Mouse (Mus musculus) limb, embryonic 10.5 days (tissue): Measurements from ENCODE around the gene Entpd6. TPM values are rescaled to one million over a fixed set of nuclear protein-coding genes. Genes with fewer than 3 reads are reported as not detected.

Experiments
- DNase-seq: peaks from one replicate; pipeline ENCODE4 v3.0.0-alpha.2; 2017; ENCODE audit warnings: low spot score
- H3K27ac ChIP-seq: fragments of 300-500 bp; sonication (generic); 2 replicates; pipeline ENCODE4 v1.5.1; 2016; ENCODE audit warnings: mild to moderate bottlenecking
- H3K27me3 ChIP-seq: fragments of 300-500 bp; sonication (generic); 2 replicates; pipeline ENCODE4 v1.6.1; 2016; ENCODE audit warnings: low read depth, mild to moderate bottlenecking; ENCODE audit not compliant: poor library complexity, severe bottlenecking
- H3K36me3 ChIP-seq: fragments of 300-500 bp; sonication (generic); 2 replicates; pipeline ENCODE4 v1.6.1; 2016; ENCODE audit warnings: mild to moderate bottlenecking, moderate library complexity
- H3K4me1 ChIP-seq: fragments of 300-500 bp; sonication (generic); 2 replicates; pipeline ENCODE4 v1.6.1; 2016
- H3K4me3 ChIP-seq: fragments of 300-500 bp; sonication (generic); 2 replicates; pipeline ENCODE4 v1.5.1; 2016; ENCODE audit warnings: mild to moderate bottlenecking, moderate library complexity
- H3K9me3 ChIP-seq: fragments of 300-500 bp; sonication (generic); replicated peaks from 2 replicates; pipeline ENCODE4 v1.6.1; 2016; ENCODE audit warnings: mild to moderate bottlenecking
- WGBS: fragments of 180-500 bp; shearing (Covaris S2); methylation state at CpG from one replicate; pipeline ENCODE4 v1.1.7; 2016; 5-methylcytosine and 5-hydroxymethylcytosine counted together
- polyA plus RNA-seq: library from polyadenylated mRNA; unstranded; fragments of >200 nt; fragmentation: Nextera tagmentation; extraction: Ambion mirVana; gene quantifications from 2 replicates; pipeline ENCODE4 v1.2.1, GENCODE M21; 2016

Gene Entpd6
- 35.1 and 35.7 TPM in 2 replicates for polyA plus RNA-seq

DNA sequence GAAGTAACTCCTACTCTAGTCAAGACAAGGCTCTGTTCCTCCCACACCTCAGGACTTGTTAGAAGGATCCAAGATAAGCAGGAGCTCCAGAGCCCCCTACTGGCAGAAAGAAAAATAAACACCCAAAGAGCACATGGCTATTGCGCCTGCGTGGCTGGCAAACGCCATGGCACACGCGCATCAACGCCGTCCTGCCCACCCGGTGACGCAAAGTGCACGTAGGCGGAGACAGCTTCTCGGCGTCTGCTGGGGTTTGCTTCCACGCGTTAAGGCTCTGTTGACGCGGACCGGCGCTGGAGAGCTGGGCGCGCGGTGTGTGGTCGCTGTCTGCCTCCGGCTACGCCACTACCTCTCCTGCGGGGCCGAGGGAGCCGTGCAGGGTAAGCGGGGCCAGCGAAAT, at the start of gene Entpd6:
TSS of gene Entpd6 (plus strand) at position 189 of the 400 bp plus-strand sequence.
- no peaks in the 10 kb centered on the region for H3K9me3 ChIP-seq
- H3K27ac ChIP-seq: peak within 1 kb of the TSS; percentile 89
- WGBS: under 1% methylated on average over 30 of the region's 30 CpGs
- H3K4me1 ChIP-seq: peaks cover 12% of the 10 kb centered on the region
- H3K27me3 ChIP-seq: no peaks in the 10 kb centered on the region
- peak within 1 kb of the TSS; percentile 84 for H3K4me3 ChIP-seq
- H3K36me3 ChIP-seq: peaks cover 12% of the 10 kb centered on the region
- DNase-seq: peak; percentile 92

DNA sequence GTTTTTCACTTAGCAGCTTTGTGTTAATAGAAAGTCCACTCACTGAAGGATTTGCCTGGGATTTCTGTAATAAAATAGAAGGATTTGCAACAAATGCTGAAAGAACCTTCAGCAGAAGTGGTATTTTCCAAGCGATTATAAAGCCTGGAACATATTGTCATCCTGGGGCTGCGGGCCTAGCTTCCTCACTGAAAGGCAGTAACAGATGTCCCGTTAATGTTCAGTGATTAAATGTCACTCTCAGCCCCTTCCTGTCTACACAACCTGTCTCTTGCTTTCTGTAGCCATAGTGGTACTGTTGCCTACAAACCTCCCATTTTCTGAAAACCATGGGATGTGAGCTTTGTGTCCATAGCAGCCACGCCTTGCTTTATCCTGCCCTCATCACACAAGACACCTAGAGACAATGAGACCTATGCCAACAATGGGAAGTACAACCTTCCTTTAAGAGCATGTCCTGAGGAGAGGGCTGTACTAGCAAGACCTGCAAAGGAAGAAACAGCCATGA, 36.6 kb upstream of the Entpd6 start:
- Histone ChIP-seq H3K27ac (no peak overlapping the region), H3K9me3 (no peaks in the 10 kb centered on the region), H3K27me3 (no peaks in the 10 kb centered on the region), H3K36me3 (no peaks in the 10 kb centered on the region), H3K4me1 (no peaks in the 10 kb centered on the region), H3K4me3 (no peak overlapping the region)
- 79% methylated on average over 4 of the region's 4 CpGs for WGBS
- DNase-seq: no peak

DNA sequence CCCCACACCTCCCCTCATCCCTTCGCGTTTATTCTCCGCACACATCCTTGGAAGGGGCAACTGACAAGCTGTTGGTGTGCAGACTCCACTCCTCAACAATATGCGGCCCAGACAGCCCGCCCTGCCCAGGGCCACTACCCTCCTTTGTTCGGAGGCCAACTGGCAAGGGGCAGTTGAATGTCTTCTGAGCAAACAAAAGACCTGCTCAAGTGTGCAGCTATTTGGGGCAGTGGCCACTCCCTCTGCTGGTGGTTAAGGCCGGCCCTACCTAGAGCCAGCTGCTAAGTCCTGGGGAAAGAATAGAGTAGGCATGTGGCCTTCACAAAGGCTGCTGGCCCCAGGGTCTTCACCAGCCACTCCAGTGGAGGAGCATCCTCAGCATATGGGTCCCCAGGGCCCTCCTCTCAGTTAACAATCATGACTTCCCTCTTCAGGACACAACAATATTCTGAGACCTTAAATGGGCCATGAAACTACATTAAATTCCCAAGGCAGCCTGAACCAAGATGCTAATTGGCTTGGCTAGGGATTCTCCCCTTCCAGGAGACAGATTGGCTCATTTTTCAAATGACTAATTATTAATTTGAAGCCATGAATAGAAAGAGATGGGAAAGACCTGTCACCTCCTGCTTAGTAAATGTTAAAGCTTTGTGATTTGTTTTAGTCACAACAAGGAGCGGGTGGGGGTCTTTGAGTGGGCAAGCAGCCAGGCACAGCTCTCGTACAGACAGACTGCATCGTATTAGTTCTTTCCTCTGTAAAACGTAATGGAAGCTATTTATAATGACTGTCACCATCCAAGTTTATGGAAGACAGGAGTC, 12.9 kb upstream of the Entpd6 start:
- no peaks in the 10 kb centered on the region for H3K27me3 ChIP-seq
- 73% methylated on average over 11 of the region's 11 CpGs for WGBS
- DNase-seq: no peak
- H3K4me1 ChIP-seq: no peaks in the 10 kb centered on the region; the same call in 1 of the 2 replicates
- H3K9me3 ChIP-seq: no peaks in the 10 kb centered on the region
- H3K4me3 ChIP-seq: no peak overlapping the region
- no peaks in the 10 kb centered on the region for H3K36me3 ChIP-seq
- H3K27ac ChIP-seq: no peak overlapping the region

GRCm38 (mm10) chr2:150737881-150738280, 11.0 kb upstream of the Entpd6 start:
- Histone ChIP-seq H3K9me3 (no peaks in the 10 kb centered on the region), H3K36me3 (no peaks in the 10 kb centered on the region), H3K27ac (no peak overlapping the region), H3K4me1 (no peaks in the 10 kb centered on the region; the same call in 1 of the 2 replicates), H3K4me3 (no peak overlapping the region), H3K27me3 (no peaks in the 10 kb centered on the region)
- 81% methylated on average over 9 of the region's 9 CpGs for WGBS
- DNase-seq: no peak

DNA sequence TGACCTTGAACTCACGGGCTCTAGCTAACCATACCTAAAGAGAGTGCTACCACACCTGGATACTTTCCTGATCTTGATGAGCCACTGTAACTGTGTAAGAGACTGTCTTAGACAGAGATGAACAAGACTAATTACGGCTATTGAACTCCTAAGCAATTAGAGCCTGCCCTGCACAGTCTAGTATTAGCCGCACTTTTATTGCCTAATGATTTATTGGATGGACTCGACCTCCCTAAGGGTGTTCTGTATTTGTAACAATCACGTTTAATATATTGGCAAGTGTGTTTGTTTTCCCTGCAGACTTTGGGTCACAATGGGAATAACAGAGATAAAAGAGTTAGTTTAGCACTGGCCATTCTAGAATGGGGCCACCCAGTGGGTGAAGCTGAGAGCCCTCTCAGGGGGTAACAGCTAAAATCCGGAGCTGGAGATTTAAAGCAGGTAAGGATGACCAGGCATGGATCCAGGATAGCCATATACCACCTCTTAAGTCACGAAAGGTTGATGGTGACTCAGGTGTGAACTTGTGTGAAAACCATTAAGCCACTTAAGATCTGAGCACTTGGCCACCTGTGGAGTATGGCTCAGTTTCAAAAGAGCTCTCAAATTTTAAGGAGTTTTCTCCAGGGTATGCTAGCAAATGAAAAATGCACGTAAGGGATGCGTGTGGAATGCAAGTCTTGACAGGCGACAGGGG, 8.5 kb upstream of the Entpd6 start:
- DNase-seq: no peak
- Histone ChIP-seq H3K36me3 (no peaks in the 10 kb centered on the region), H3K27ac (no peak overlapping the region), H3K4me1 (no peaks in the 10 kb centered on the region; the same call in 1 of the 2 replicates), H3K27me3 (no peaks in the 10 kb centered on the region), H3K4me3 (no peak overlapping the region), H3K9me3 (no peaks in the 10 kb centered on the region)
- 55% methylated on average over 10 of the region's 10 CpGs for WGBS

- 64% methylated on average over 4 of the region's 4 CpGs for WGBS
Observed at GRCm38 (mm10) chr2:150741405-150741804, 7.4 kb upstream of the Entpd6 start.

GRCm38 (mm10) chr2:150745016-150745415, 3.8 kb upstream of the Entpd6 start:
- no peak overlapping the region for H3K4me3 ChIP-seq
- 71% methylated on average over 7 of the region's 7 CpGs for WGBS
- no peak overlapping the region for H3K27ac ChIP-seq
- DNase-seq: no peak
- no peaks in the 10 kb centered on the region for H3K36me3 ChIP-seq
- peaks cover 11% of the 10 kb centered on the region for H3K4me1 ChIP-seq
- no peaks in the 10 kb centered on the region for H3K9me3 ChIP-seq
- no peaks in the 10 kb centered on the region for H3K27me3 ChIP-seq

More at GRCm38 (mm10) chr2:150741405-150741804, 7.4 kb upstream of the Entpd6 start:
- H3K36me3 ChIP-seq: no peaks in the 10 kb centered on the region
- H3K4me1 ChIP-seq: no peaks in the 10 kb centered on the region; the same call in 1 of the 2 replicates
- H3K27me3 ChIP-seq: no peaks in the 10 kb centered on the region
- no peaks in the 10 kb centered on the region for H3K9me3 ChIP-seq
- no peak for DNase-seq
- no peak overlapping the region for H3K4me3 ChIP-seq
- H3K27ac ChIP-seq: no peak overlapping the region

DNA sequence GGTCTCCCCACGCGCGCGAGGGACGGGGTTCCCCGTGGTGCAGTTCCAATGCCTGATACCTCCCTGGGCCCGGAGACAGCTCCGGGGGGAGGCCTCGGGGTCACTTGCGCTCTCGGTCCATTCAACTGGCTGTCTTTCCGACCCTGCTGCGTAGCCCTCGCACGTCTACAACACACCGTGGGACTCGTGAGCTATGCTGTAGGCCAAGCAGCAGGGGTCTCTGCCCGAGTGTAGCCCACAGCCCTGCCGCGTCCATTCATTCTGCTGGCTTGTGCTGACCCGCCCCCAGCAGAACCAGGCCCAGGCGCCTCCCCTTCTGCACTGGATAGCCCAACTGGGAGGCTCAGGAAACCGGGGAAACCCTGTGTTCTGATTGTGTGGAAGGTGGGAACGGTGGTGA, 441 bp downstream of the Entpd6 start:
- H3K4me3 ChIP-seq: peak overlapping the region; percentile 84
- H3K9me3 ChIP-seq: no peaks in the 10 kb centered on the region
- peak overlapping the region; percentile 89 for H3K27ac ChIP-seq
- WGBS: under 1% methylated on average over 24 of the region's 24 CpGs
- peaks cover 12% of the 10 kb centered on the region for H3K4me1 ChIP-seq
- no peaks in the 10 kb centered on the region for H3K27me3 ChIP-seq
- H3K36me3 ChIP-seq: peaks cover 14% of the 10 kb centered on the region
- no peak for DNase-seq

DNA sequence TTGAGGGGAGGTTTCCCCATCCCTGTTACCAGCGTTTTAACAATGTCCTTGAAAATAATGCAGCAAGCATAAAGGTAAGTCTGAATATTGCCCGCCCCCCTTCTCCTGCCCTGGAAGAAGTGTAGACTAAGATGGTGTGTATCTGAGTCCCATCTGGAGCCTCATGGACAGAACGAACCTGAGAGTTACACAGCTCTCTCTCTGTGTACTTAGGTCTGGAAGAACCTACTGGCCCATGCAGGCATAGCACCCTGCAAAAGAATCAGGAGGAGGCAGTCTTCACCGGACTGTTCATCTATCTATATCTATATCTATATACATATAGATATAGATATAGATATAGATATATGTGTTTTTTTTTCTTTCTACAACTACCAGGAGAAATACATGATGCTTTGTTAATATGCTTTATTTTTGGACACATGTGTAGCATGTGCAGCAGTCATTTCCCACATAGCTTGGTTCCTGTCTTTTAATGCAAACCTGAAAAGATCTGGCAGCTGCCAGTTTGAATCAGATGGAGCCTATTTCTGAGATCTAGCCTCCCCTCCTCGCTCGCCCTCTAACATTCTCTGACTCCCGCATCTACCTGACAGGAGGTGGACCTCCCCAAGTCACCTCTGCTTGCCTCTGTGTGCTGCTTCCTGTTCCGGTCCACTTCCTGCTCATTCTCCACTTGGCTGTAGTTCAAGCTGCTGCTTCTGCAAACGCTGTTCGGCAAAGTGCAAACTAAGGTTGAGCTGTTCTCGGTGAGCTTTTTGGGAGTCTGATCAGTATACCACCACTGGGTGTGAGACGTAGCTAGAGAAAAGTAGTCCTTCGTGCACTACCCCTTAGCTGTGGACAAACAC, 1.5 kb downstream of the Entpd6 start:
- Histone ChIP-seq H3K4me1 (peaks cover 12% of the 10 kb centered on the region), H3K27me3 (no peaks in the 10 kb centered on the region), H3K4me3 (peak overlapping the region; percentile 84), H3K36me3 (peaks cover 14% of the 10 kb centered on the region), H3K9me3 (no peaks in the 10 kb centered on the region), H3K27ac (no peak overlapping the region)
- 88% methylated on average over 13 of the region's 13 CpGs for WGBS
- no peak for DNase-seq

DNA sequence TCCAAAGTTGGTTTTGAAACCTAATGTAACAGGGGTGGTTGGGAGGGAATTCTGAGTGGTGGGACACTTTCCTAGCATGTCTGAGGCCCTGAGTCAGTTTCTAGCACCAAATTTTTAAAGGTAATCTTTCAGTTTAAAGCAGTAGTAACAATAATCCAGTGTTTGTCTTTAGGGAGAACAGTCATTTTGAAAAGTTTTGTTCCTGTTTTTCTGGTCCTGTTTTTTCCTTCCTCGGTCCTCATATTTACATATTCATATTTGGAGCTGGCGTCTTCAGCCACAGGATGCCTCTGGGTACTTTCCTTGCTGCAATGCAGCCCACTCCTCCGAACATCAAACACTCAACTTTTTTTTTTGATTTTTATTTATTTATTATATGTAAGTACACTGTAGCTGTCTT, 6.2 kb downstream of the Entpd6 start:
- no peak for DNase-seq
- Histone ChIP-seq H3K9me3 (no peaks in the 10 kb centered on the region), H3K36me3 (peaks cover 44% of the 10 kb centered on the region), H3K27ac (no peak overlapping the region), H3K4me1 (peaks cover 1% of the 10 kb centered on the region), H3K4me3 (no peak overlapping the region), H3K27me3 (no peaks in the 10 kb centered on the region)
- WGBS: 94% methylated on average over 3 of the region's 3 CpGs

GRCm38 (mm10) chr2:150761476-150761875, 12.6 kb downstream of the Entpd6 start:
- no peak overlapping the region for H3K27ac ChIP-seq
- 86% methylated on average over 7 of the region's 7 CpGs for WGBS
- peaks cover 58% of the 10 kb centered on the region for H3K36me3 ChIP-seq

GRCm38 (mm10) chr2:150765619-150766018, 16.8 kb downstream of the Entpd6 start:
- H3K27me3 ChIP-seq: no peaks in the 10 kb centered on the region
- H3K4me1 ChIP-seq: no peaks in the 10 kb centered on the region
- 89% methylated on average over 2 of the region's 2 CpGs for WGBS
- H3K4me3 ChIP-seq: no peak overlapping the region
- H3K27ac ChIP-seq: no peak overlapping the region
- DNase-seq: no peak
- peaks cover 61% of the 10 kb centered on the region for H3K36me3 ChIP-seq
- H3K9me3 ChIP-seq: no peaks in the 10 kb centered on the region

More at GRCm38 (mm10) chr2:150761476-150761875, 12.6 kb downstream of the Entpd6 start:
- Histone ChIP-seq H3K9me3 (no peaks in the 10 kb centered on the region), H3K4me1 (no peaks in the 10 kb centered on the region), H3K27me3 (no peaks in the 10 kb centered on the region), H3K4me3 (no peak overlapping the region)
- DNase-seq: no peak
